Mouse (Mus musculus) spleen, adult 10 weeks (tissue): ENCODE data around the gene Pdcd6ip. TPM values are rescaled to one million over a fixed set of nuclear protein-coding genes. Genes with fewer than 3 reads are reported as not detected.

Experiments used
- polyA plus RNA-seq: library from polyadenylated mRNA; stranded (reverse); fragments of 350-450 nt; fragmentation: Illumina TruSeq; extraction: RNeasy Lipid Tissue Mini Kit (QIAGEN cat#74804); gene quantifications from one replicate; pipeline ENCODE4 v1.2.3, GENCODE M21; 2015; ENCODE audit warnings: low replicate concordance; ENCODE audit not compliant: insufficient read depth

The Pdcd6ip gene
- 118 TPM for polyA plus RNA-seq

DNA sequence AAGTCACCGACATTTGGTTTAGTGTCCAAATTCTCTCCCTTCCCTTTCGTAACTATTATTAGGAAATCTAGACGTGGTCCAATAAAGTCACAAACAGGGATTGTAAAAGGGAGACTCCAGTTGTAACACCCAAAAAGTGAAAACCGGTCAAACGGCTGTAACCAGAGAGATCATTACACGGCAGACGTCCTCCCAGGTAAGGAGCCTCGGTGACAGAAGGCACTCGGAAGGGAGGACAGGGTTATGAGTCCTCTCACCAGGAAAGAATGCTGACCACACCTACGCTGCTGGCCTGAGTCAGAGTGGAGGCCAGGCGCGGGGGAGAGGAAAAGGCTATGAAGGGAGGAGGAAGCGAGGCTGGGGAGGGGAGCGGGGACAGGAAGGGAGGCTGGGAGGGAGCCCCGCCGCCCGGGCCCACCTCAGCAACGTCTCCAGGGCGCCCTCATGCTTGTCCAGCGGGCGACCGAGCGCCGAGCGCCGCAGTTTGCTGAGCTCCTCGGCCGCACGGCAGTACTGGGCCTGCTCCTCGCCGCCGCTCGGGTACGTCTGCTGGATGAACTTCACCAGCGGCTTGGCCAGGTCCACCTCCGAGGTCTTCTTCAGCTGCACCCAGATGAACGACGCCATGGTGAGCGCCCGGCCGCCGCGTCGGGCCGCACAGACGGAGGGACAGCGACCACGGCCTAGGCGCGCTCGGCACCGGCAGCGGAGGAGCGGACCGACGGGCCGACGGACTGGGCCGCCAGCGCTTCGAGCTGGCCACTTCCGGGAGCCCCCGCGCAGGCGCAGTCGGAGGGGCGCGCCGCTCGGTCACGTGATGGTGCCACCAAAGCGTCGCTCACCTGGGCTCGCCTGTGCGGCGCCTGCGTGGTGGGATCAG lies at the start of gene Pdcd6ip:
Gene Pdcd6ip, minus strand, starts transcription at position 779 of the 880 bp plus-strand sequence.

DNA sequence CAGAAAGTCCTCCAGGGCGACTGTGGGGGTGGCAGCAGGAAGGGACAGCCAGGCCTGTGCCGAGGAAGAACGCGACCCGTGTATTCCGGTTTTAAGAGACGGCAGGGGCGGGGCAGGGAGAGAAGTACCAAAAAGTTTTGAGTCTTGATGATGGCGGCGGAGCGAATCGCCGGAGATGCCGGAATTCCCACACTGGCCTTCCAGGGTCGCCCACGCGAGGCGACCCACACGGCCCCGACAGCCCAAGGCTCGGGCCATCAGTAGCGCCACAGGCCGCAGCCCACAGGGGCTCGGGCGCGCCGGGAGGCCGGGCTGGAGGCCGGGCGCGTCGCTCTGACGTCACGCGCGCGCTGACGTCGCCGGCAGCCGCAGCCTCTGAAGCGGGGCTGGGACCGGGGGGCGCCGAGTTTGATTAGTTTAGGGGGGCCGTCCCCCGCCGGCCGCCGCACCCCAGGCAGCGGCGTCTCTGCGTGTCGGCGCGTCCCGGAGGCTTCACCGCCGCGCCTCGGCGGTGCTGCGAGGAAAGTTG lies 33.1 kb upstream of the Pdcd6ip start, which contains the start of gene Clasp2:
Gene Clasp2, plus strand, starts transcription at position 366 of the 529 bp plus-strand sequence.

Other genes with a start within 250 kb of the Pdcd6ip start
- gene Clasp2, start 33.2 kb upstream of the Pdcd6ip start, polyA plus RNA-seq = 36.4 TPM
- gene Ubp1, start 222.7 kb upstream of the Pdcd6ip start, polyA plus RNA-seq = 154 TPM